ENCODE assay signal across 22 mouse cellular contexts in the genomic region with DNA sequence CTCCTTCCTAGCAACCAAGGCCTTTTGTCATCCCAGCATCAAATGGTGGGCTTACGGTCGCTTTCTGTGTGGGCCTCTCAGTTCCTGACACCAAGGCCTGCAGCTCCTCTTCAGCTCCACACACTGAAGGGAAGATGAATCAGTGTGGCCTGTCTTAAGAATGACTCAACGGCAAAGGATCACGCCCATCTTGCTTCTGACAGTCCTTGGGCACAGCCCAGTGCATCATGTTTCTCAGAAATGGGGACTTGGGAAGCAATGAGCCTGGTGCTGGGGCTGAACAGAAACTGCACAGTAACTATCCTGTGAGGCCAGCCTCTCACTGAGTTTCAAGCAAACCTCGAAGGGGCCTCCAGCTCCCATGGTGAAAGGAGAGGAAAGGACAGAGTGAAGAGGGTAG. TPM values are rescaled to one million over a fixed set of nuclear protein-coding genes. Genes with fewer than 3 reads are reported as not detected.
"Had no signal": no experiment of that assay in that cellular context is flagged by ENCODE, and none has a peak within 500 bp of the region (broad histone marks: within the 10 kb centered on the region; RNA-seq: fewer than 3 reads in every experiment).

No protein-coding gene starts in this region.

- ATAC-seq: liver, embryonic 12.5 days had no signal

- H3K9ac ChIP-seq: limb, embryonic 13.5 days; liver, embryonic 12.5 days; liver, embryonic 15.5 days; lung, embryonic 15.5 days; neural tube, embryonic 12.5 days; neural tube, embryonic 15.5 days; stomach, embryonic 15.5 days had no signal

- DNase-seq: kidney, postnatal 14 days; kidney, postnatal 4 days; liver; lung, adult 18-20 months; lung, postnatal 10 days; lung, postnatal 36 days; midbrain, embryonic 14.5 days; right cerebral cortex, adult 18-20 months; right cerebral cortex, postnatal 25 days; spleen, adult 18-20 months; thymus, postnatal 25 days had no signal

- H3K36me3 ChIP-seq: limb, embryonic 10.5 days; limb, embryonic 13.5 days; liver, embryonic 12.5 days; liver, embryonic 15.5 days; lung, embryonic 15.5 days; neural tube, embryonic 12.5 days; neural tube, embryonic 15.5 days; stomach, embryonic 15.5 days had no signal

- H3K4me3 ChIP-seq: limb, embryonic 10.5 days; limb, embryonic 13.5 days; liver, embryonic 12.5 days; liver, embryonic 15.5 days; lung, embryonic 15.5 days; megakaryocyte, embryonic 14.5 days; neural tube, embryonic 12.5 days; neural tube, embryonic 15.5 days; stomach, embryonic 15.5 days had no signal

- H3K4me2 ChIP-seq: limb, embryonic 13.5 days; liver, embryonic 12.5 days; liver, embryonic 15.5 days; lung, embryonic 15.5 days; midbrain, embryonic 11.5 days; neural tube, embryonic 12.5 days; neural tube, embryonic 15.5 days; stomach, embryonic 15.5 days had no signal

- H3K9me3 ChIP-seq: limb, embryonic 10.5 days; limb, embryonic 13.5 days; liver, embryonic 12.5 days; liver, embryonic 15.5 days; lung, embryonic 15.5 days; megakaryocyte, embryonic 14.5 days; neural tube, embryonic 12.5 days; neural tube, embryonic 15.5 days; stomach, embryonic 15.5 days had no signal

- H3K27ac ChIP-seq: limb, embryonic 10.5 days; limb, embryonic 13.5 days; liver, embryonic 12.5 days; liver, embryonic 15.5 days; lung, embryonic 15.5 days; neural tube, embryonic 12.5 days; neural tube, embryonic 15.5 days; stomach, embryonic 15.5 days had no signal

- H3K27me3 ChIP-seq: liver, embryonic 12.5 days; liver, embryonic 15.5 days; lung, embryonic 15.5 days; megakaryocyte, embryonic 14.5 days; neural tube, embryonic 12.5 days; neural tube, embryonic 15.5 days; stomach, embryonic 15.5 days had no signal

- H3K4me1 ChIP-seq: liver, embryonic 12.5 days; liver, embryonic 15.5 days; lung, embryonic 15.5 days; megakaryocyte, embryonic 14.5 days; neural tube, embryonic 12.5 days; stomach, embryonic 15.5 days had no signal

RNA-seq across cellular contexts. Expression of gene Cbln1, which starts 47.7 kb away (rescaled TPM):
- polyA plus RNA-seq: kidney, embryonic 16.5 days; liver, embryonic 12.5 days; liver, embryonic 15.5 days; lung, embryonic 15.5 days had no signal
